Mouse (Mus musculus) hindbrain, embryonic 11.5 days (tissue): ENCODE data around the gene Srbd1. TPM values are rescaled to one million over a fixed set of nuclear protein-coding genes. Genes with fewer than 3 reads are reported as not detected.

Source experiments
- ATAC-seq: fragments of 200-750 bp; cut with Nextera tagmentation; 2 replicates; pipeline ENCODE4 v1.8.0; 2017; ENCODE audit warnings: mild to moderate bottlenecking, moderate TSS enrichment, moderate library complexity; ENCODE audit not compliant: low FRiP score
- DNase-seq: peaks from one replicate; pipeline ENCODE4 v3.0.0-alpha.2; 2015; ENCODE audit warnings: low spot score
- H3K27ac ChIP-seq: fragments of 300-500 bp; sonication (generic); 2 replicates; pipeline ENCODE4 v1.5.1; 2014; ENCODE audit warnings: mild to moderate bottlenecking, low read depth, low read length
- H3K27me3 ChIP-seq: fragments of 300-500 bp; sonication (generic); 2 replicates; pipeline ENCODE4 v1.6.1; 2014; ENCODE audit warnings: mild to moderate bottlenecking, low read length, moderate library complexity, mixed read lengths; ENCODE audit not compliant: control insufficient read depth, insufficient read depth
- H3K36me3 ChIP-seq: fragments of 300-500 bp; sonication (generic); 2 replicates; pipeline ENCODE4 v1.6.1; 2014; ENCODE audit warnings: mild to moderate bottlenecking, low read length, moderate library complexity, mixed read lengths; ENCODE audit not compliant: control insufficient read depth, insufficient read depth
- H3K4me1 ChIP-seq: fragments of 300-500 bp; sonication (generic); replicated peaks from 2 replicates; pipeline ENCODE4 v1.6.1; 2014; ENCODE audit warnings: low read length, mixed read lengths; ENCODE audit not compliant: control insufficient read depth, insufficient read depth
- H3K4me2 ChIP-seq: fragments of 300-500 bp; sonication (generic); replicated peaks from 2 replicates; pipeline ENCODE4 v1.6.1; 2014; ENCODE audit warnings: mild to moderate bottlenecking, low read depth, low read length
- H3K4me3 ChIP-seq: fragments of 300-500 bp; sonication (generic); 2 replicates; pipeline ENCODE4 v1.5.1; 2014; ENCODE audit warnings: low read depth, low read length
- H3K9ac ChIP-seq: fragments of 300-500 bp; sonication (generic); 2 replicates; pipeline ENCODE4 v1.6.1; 2014; ENCODE audit warnings: low read depth, low read length
- H3K9me3 ChIP-seq: fragments of 300-500 bp; sonication (generic); 2 replicates; pipeline ENCODE4 v1.6.1; 2016; ENCODE audit warnings: low read length; ENCODE audit not compliant: control insufficient read depth
- WGBS: fragments of 180-500 bp; shearing (Covaris S2); extraction: QIAGEN DNeasy Blood & Tissue Kit; methylation state at CpG from one replicate; pipeline ENCODE4 v1.1.7; 2014; 5-methylcytosine and 5-hydroxymethylcytosine counted together
- polyA plus RNA-seq: library from polyadenylated mRNA; unstranded; fragments of >200 nt; fragmentation: Nextera tagmentation; extraction: Ambion mirVana; gene quantifications from 2 replicates; pipeline ENCODE4 v1.2.1, GENCODE M21; 2014

Gene Srbd1
- polyA plus RNA-seq, 1 experiment from 2014 or later: 12.6 TPM

DNA sequence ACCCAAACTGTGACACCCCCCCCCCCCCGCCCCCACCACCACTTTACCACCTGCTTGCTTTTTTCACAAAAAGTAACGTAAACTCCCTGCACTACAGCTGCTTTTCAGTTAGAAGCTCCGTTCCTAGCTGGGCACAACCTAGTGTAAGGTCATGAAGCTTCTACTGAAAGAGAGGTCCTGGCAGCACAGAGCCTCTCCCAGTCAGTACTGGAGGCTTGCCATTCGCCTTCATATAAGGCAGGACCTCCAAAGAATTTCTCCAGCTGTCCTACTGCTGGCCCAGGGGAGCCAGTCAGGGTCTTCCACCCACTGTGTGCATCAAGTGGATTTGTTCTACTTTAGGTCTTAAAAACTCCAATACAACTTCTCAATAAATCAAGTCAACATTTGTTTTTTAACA lies 149.9 kb downstream of the Srbd1 start:
- no peaks in the 10 kb centered on the region for H3K4me1 ChIP-seq
- 97% methylated on average over 4 of the region's 4 CpGs for WGBS
- H3K4me2 ChIP-seq: no peak overlapping the region
- H3K27me3 ChIP-seq: no peaks in the 10 kb centered on the region
- no peak overlapping the region for H3K27ac ChIP-seq
- H3K4me3 ChIP-seq: no peak overlapping the region
- no peak overlapping the region for H3K9ac ChIP-seq
- H3K9me3 ChIP-seq: no peaks in the 10 kb centered on the region
- H3K36me3 ChIP-seq: no peaks in the 10 kb centered on the region
- DNase-seq (no peak), ATAC-seq (no peak)

GRCm38 (mm10) chr17:85989058-85989769 lies 155.8 kb downstream of the Srbd1 start:
- no peak overlapping the region for H3K9ac ChIP-seq
- H3K4me2 ChIP-seq: no peak overlapping the region
- no peaks in the 10 kb centered on the region for H3K27me3 ChIP-seq
- no peaks in the 10 kb centered on the region for H3K4me1 ChIP-seq
- no peaks in the 10 kb centered on the region for H3K36me3 ChIP-seq
- WGBS: 88% methylated on average over 12 of the region's 12 CpGs
- DNase-seq: no peak
- H3K9me3 ChIP-seq: no peaks in the 10 kb centered on the region
- H3K27ac ChIP-seq: no peak overlapping the region
- no peak overlapping the region for H3K4me3 ChIP-seq
- ATAC-seq: no peak

DNA sequence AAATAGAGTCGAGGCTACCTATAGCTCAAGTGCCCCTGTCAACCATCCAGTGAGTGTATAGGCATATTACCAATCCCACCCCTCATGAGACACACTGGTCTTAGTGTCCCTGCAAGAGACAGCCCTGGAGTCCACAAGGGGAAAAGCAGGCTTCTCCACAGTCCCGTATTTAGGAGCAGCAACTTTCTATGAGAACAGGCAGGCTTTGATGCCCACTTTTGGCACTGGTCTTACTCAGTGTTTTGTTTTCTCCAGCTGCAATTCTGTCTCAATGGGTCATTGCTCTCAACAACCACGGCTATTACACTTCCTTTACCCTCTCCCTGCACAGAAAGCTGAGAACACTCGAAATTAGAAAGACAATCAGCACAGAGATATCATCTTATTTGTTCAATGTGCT lies 157.4 kb downstream of the Srbd1 start:
- Histone ChIP-seq H3K4me1 (no peaks in the 10 kb centered on the region), H3K4me3 (no peak overlapping the region), H3K27ac (no peak overlapping the region), H3K9ac (no peak overlapping the region), H3K27me3 (no peaks in the 10 kb centered on the region), H3K9me3 (no peaks in the 10 kb centered on the region), H3K36me3 (no peaks in the 10 kb centered on the region), H3K4me2 (no peak overlapping the region)
- no peak for ATAC-seq
- no peak for DNase-seq
- 79% methylated on average over 4 of the region's 4 CpGs for WGBS

DNA sequence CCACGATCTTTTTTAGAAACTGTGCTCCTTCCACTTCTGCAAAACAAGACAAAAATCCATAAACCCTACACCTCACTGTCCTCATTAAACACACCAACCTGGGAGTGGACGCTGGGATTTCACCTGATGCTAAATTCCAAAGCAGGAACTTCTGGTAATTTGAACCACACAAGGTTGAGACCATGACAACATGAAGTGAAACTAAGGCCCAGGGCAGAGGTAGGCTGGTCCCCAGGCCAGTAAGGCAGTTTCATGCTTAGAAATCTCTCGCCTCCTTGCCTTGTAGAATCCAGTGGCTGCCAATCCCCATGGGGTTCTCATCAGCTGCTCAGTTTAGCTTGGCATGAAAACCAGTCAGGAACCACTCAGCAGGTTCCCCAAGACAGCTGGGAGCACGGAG lies 158.4 kb downstream of the Srbd1 start:
- Histone ChIP-seq H3K9me3 (no peaks in the 10 kb centered on the region), H3K27ac (no peak overlapping the region), H3K4me2 (no peak overlapping the region), H3K4me1 (no peaks in the 10 kb centered on the region), H3K9ac (no peak overlapping the region), H3K4me3 (no peak overlapping the region), H3K36me3 (no peaks in the 10 kb centered on the region), H3K27me3 (no peaks in the 10 kb centered on the region)
- 74% methylated on average over 4 of the region's 4 CpGs for WGBS
- no peak for ATAC-seq
- no peak for DNase-seq

DNA sequence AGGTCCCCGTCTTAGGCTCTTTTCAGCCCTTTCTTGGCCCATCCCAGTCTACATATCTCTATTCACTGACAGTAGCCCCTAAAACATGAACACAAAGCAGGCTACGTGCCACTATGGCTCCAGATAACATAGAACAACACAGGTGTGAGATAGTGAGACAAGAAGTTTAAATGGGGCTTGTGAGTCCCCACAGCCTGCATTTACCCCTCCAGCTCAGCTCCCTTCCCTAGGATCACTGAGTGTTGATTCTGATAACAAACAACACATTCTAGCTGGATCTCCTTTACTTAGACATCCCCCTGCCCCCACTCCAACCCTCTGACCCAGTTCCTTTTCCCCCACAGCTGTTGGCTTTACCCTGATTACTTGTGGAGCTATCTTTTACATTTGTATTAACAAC lies 158.8 kb downstream of the Srbd1 start:
- no peak overlapping the region for H3K4me2 ChIP-seq

DNA sequence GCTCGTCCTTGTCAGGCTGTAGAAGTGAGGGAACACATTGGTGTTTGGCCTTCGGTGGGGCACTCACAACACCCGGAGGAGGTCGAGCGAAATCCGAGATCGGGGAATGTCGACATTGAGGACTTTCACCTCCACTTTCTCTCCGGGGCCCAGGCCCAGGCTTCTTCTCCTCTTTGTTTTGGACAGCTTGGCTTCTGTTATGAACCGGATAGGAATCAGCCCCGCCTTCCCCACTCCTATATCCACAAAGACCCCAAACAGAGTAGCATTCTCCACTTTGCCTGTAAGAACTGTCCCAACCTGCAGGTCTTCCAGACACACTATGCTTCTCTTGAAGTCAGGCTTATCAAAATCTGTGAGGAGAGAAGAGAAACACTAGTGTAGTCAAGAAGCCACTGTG lies 159.8 kb downstream of the Srbd1 start:
- H3K4me2 ChIP-seq: no peak overlapping the region
- H3K27ac ChIP-seq: no peak overlapping the region
- H3K9me3 ChIP-seq: no peaks in the 10 kb centered on the region
- ATAC-seq: no peak
- 86% methylated on average over 11 of the region's 11 CpGs for WGBS
- H3K27me3 ChIP-seq: no peaks in the 10 kb centered on the region
- H3K4me1 ChIP-seq: no peaks in the 10 kb centered on the region
- no peak for DNase-seq
- no peaks in the 10 kb centered on the region for H3K36me3 ChIP-seq
- H3K4me3 ChIP-seq: no peak overlapping the region
- no peak overlapping the region for H3K9ac ChIP-seq

More for the DNA sequence above, 158.8 kb downstream of the Srbd1 start:
- H3K9me3 ChIP-seq: no peaks in the 10 kb centered on the region
- no peak overlapping the region for H3K9ac ChIP-seq
- no peak overlapping the region for H3K27ac ChIP-seq
- no peak overlapping the region for H3K4me3 ChIP-seq
- ATAC-seq: no peak
- 87% methylated on average over 2 of the region's 2 CpGs for WGBS
- no peaks in the 10 kb centered on the region for H3K27me3 ChIP-seq
- no peaks in the 10 kb centered on the region for H3K4me1 ChIP-seq
- H3K36me3 ChIP-seq: no peaks in the 10 kb centered on the region
- no peak for DNase-seq

DNA sequence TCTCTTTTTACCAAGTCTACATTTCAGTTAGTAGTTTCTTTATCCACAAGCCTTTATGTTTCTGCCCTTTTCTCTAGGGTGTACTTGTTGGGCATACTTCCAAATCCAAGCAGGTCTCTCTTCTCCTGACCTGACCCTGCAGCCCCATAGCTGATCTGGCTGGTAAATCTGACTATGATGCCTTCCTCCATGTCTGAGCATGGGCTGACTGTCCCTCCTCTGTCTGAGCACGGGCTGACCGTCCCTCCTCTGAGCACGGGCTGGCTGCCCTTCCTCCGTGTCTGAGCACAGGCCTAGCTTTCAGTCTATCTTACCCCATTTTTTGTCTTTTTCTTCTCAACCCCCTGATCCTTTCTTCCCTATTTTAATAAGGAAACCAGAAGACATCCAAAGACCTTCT lies 162.7 kb downstream of the Srbd1 start:
- no peak for ATAC-seq

GRCm38 (mm10) chr17:85981869-85982268 lies 163.1 kb downstream of the Srbd1 start:
- DNase-seq (no peak), ATAC-seq (no peak)
- Histone ChIP-seq H3K4me3 (no peak overlapping the region), H3K4me1 (no peaks in the 10 kb centered on the region), H3K9me3 (no peaks in the 10 kb centered on the region), H3K27me3 (no peaks in the 10 kb centered on the region), H3K9ac (no peak overlapping the region), H3K36me3 (no peaks in the 10 kb centered on the region), H3K27ac (no peak overlapping the region), H3K4me2 (no peak overlapping the region)
- WGBS: 99% methylated on average over 3 of the region's 3 CpGs

More for the DNA sequence above, 162.7 kb downstream of the Srbd1 start:
- WGBS: 94% methylated on average over 4 of the region's 4 CpGs
- DNase-seq: no peak
- H3K4me3 ChIP-seq: no peak overlapping the region
- H3K9ac ChIP-seq: no peak overlapping the region
- no peaks in the 10 kb centered on the region for H3K9me3 ChIP-seq
- no peaks in the 10 kb centered on the region for H3K4me1 ChIP-seq
- no peaks in the 10 kb centered on the region for H3K36me3 ChIP-seq
- H3K27ac ChIP-seq: no peak overlapping the region
- H3K27me3 ChIP-seq: no peaks in the 10 kb centered on the region
- H3K4me2 ChIP-seq: no peak overlapping the region

DNA sequence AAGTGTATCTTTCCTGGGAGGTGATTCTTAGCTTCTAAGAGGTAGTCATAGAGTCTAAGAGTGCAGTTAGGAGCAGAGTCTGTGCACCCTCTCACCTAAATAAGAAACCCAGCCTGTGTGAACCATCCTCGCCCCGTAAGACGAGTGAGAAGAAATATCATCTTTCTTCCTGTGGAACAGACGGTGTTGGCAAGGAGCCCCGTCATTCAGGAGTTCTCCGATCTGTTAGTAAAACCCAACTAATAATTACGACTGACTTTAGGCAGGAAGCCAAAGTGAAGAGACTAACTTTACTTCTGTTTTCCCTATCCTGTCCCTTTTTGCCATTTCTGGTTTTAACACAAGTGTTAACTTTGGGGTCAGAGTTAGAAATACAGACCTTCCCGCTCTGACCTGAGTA lies 166.1 kb downstream of the Srbd1 start:
- no peak overlapping the region for H3K4me3 ChIP-seq
- WGBS: 86% methylated on average over 8 of the region's 8 CpGs
- H3K9ac ChIP-seq: no peak overlapping the region
- DNase-seq (no peak), ATAC-seq (no peak)
- H3K27ac ChIP-seq: no peak overlapping the region
- H3K4me2 ChIP-seq: no peak overlapping the region
- no peaks in the 10 kb centered on the region for H3K4me1 ChIP-seq
- H3K9me3 ChIP-seq: no peaks in the 10 kb centered on the region
- H3K27me3 ChIP-seq: no peaks in the 10 kb centered on the region
- H3K36me3 ChIP-seq: no peaks in the 10 kb centered on the region
